Mouse (Mus musculus) embryonic fibroblast, embryonic 13.5 days (primary cell): ENCODE data around the gene Dlx6. TPM values are rescaled to one million over a fixed set of nuclear protein-coding genes. Genes with fewer than 3 reads are reported as not detected.

ENCODE experiments used
- H3K27ac ChIP-seq: 2 replicates; pipeline ENCODE4 v1.5.1; 2012; ENCODE audit warnings: low read length, control low read depth, inconsistent platforms; ENCODE audit not compliant: insufficient read depth
- H3K4me1 ChIP-seq: 2 replicates; pipeline ENCODE4 v1.6.1; 2011; ENCODE audit warnings: low read length; ENCODE audit not compliant: control insufficient read depth, insufficient read depth
- H3K4me3 ChIP-seq: 2 replicates; pipeline ENCODE4 v1.5.1; 2011; ENCODE audit warnings: mild to moderate bottlenecking, control low read depth, low read length; ENCODE audit not compliant: insufficient read depth
- CTCF ChIP-seq: IDR thresholded peaks from 2 replicates; pipeline ENCODE4 v1.5.1; 2011; ENCODE audit warnings: mild to moderate bottlenecking, control low read depth, low read length, moderate library complexity, borderline replicate concordance; ENCODE audit not compliant: insufficient read depth
- POLR2A ChIP-seq: IDR thresholded peaks from 2 replicates; pipeline ENCODE4 v1.6.1; 2011; ENCODE audit warnings: low read depth, mild to moderate bottlenecking, control low read depth, low read length, moderate library complexity
- polyA plus RNA-seq: library from polyadenylated mRNA; stranded (reverse); fragments of >200 nt; gene quantifications from 2 replicates; pipeline ENCODE4 v1.2.4, GENCODE M21; 2011; ENCODE audit warnings: low read depth; ENCODE audit not compliant: missing spikeins, insufficient read length

Dlx6 gene
- polyA plus RNA-seq, 1 experiment = 1.0 TPM

DNA sequence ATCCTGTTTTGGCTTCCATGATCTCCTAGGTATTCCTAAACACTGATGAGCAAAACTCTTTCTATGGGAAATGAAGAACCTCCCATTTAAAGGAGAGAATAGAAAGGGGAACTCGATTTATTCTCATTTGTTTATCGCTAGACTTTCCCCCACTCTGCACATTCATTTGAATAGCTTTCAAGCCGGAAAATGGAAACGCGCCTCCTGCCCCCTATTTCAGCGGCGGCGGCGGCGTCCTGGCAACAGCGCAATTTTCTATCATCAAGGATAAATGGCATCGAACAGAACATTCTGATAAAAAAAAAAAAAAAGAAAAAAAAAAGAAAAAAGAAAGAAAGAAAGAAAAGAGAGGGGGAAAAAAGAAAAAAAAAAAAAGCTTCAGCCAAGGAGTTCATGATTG is 13.4 kb upstream of the Dlx6 start:
- Histone ChIP-seq H3K27ac (no peak overlapping the region), H3K4me3 (no peak overlapping the region), H3K4me1 (no peaks in the 10 kb centered on the region)
- TF ChIP-seq CTCF = no peak
- no peak for TF ChIP-seq POLR2A

DNA sequence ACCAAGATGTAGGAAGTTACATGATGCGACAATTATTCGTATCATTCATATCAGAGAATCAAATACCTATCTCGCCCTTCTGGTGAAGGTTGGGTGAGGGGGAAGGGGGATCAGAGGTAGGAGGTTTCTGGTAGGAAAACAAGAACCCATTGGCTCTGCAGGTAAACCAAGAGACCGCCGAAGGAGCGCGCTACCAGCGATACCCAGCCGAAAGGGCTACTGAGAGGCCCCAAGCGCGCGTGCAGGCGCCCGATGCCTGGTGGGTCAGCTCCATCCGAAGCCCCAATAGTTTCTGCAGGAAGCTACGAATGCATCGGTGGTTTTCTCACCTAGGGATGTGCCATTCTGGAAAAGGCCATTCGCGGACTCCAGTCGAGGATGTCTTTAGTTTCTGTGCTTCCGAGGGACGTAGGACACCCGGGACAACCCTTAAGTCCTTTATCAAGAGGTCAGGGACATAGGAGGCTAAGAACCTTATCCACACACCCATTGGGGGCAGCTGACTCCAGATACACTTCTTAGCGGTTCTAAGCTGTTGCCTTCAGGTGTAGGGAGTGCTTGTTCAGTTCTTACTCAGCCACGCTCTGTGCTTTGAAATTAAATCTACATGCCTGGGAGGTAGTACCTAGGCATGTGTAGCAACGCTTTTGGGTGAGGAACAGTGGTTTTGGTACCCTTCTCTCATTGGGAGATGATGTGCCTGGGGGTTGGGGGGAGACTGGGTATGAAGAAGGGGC is 12.6 kb upstream of the Dlx6 start:
- no peak for TF ChIP-seq POLR2A
- TF ChIP-seq CTCF = no peak
- Histone ChIP-seq H3K27ac (no peak overlapping the region), H3K4me1 (no peaks in the 10 kb centered on the region), H3K4me3 (no peak overlapping the region)

DNA sequence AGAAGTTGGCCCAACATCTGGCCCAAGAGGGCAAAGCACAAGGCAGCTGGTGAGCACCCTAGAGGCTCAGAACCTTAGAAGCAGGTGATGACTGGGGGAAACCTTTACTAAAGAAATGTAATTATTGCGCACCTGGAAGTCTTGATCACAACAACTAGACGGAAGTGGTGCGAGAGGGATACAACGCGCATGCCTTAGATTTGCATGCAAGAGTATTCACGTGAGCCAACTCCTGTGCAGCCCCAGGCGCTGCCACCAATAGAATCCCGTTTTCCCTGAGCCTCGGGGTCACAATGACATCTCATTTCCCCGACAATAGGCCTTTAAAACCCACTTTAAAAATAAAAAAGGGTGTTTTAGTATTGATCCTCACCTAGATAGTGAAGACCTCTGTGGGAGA is 12.0 kb upstream of the Dlx6 start:
- H3K4me3 ChIP-seq = no peak overlapping the region
- no peaks in the 10 kb centered on the region for H3K4me1 ChIP-seq
- TF ChIP-seq CTCF (no peak), POLR2A (no peak)
- H3K27ac ChIP-seq = no peak overlapping the region

GRCm38 (mm10) chr6:6852944-6853343 is 10.2 kb upstream of the Dlx6 start:
- Histone ChIP-seq H3K27ac (no peak overlapping the region), H3K4me1 (no peaks in the 10 kb centered on the region), H3K4me3 (no peak overlapping the region)
- TF ChIP-seq CTCF (no peak), POLR2A (no peak)

GRCm38 (mm10) chr6:6854176-6854575 is 9.0 kb upstream of the Dlx6 start:
- no peak for TF ChIP-seq POLR2A
- no peak for TF ChIP-seq CTCF
- H3K27ac ChIP-seq = no peak overlapping the region
- H3K4me3 ChIP-seq = no peak overlapping the region
- no peaks in the 10 kb centered on the region for H3K4me1 ChIP-seq

DNA sequence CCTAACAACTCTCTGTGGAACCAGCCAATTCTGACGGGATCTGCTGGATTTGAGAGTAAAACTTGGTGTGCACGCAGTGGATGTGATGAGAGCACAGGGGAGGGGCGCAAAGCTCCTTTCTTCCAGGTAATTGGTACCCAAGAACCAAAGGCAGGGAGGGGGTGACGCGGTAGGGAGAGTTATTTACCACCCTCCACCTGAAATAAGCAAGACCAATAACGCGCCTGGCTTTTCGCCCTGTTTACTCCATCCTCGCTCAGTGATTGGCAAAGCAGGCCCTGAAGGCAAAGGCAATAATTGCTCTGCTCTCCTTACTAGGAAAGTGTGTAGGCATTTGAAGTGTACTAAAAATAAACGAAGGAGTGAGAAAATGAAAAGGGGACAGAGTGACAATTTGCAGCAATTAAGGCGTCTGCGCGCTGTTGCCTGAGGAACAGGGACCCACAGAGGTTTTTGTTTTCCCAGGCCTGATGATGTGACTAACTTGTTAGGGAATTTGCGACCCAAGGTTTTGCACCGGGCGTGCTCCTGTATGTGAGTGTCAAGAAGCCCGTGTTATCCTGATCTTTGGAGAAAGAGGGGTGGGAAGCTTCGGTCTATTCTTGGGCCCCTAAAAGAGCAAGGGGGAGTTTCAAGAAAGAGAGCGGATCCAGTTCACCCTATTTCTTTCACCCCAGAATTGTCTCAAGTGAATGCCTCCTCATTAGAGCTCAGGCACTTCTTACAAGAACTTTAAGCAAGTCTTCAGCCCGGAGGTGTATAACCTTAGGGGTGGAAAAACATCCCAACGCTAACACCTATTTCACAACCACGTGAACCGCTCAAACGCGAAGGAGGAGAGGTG is 8.0 kb upstream of the Dlx6 start:
- no peak overlapping the region for H3K4me3 ChIP-seq
- no peak overlapping the region for H3K27ac ChIP-seq
- TF ChIP-seq POLR2A = no peak
- no peak for TF ChIP-seq CTCF
- H3K4me1 ChIP-seq = no peaks in the 10 kb centered on the region

- Histone ChIP-seq H3K4me3 (no peak overlapping the region), H3K4me1 (0 out of 2 replicates have a peak, but pooled peaks cover 3% of the 10 kb centered on the region), H3K27ac (no peak overlapping the region)
- TF ChIP-seq CTCF = no peak
- TF ChIP-seq POLR2A = no peak
Observed at GRCm38 (mm10) chr6:6855746-6856185, 7.4 kb upstream of the Dlx6 start.

GRCm38 (mm10) chr6:6856316-6856715 is 6.8 kb upstream of the Dlx6 start:
- no peak for TF ChIP-seq CTCF
- no peak for TF ChIP-seq POLR2A
- Histone ChIP-seq H3K4me3 (no peak overlapping the region), H3K27ac (no peak overlapping the region), H3K4me1 (0 out of 2 replicates have a peak, but pooled peaks cover 3% of the 10 kb centered on the region)

GRCm38 (mm10) chr6:6856881-6857280 is 6.3 kb upstream of the Dlx6 start:
- Histone ChIP-seq H3K4me1 (0 out of 2 replicates have a peak, but pooled peaks cover 3% of the 10 kb centered on the region), H3K27ac (no peak overlapping the region), H3K4me3 (no peak overlapping the region)
- TF ChIP-seq POLR2A (no peak), CTCF (no peak)

- H3K27ac ChIP-seq = no peak overlapping the region
- H3K4me1 ChIP-seq = 0 out of 2 replicates have a peak, but pooled peaks cover 3% of the 10 kb centered on the region
- no peak overlapping the region for H3K4me3 ChIP-seq
- no peak for TF ChIP-seq POLR2A
- no peak for TF ChIP-seq CTCF
Observed at GRCm38 (mm10) chr6:6857766-6858165, 5.4 kb upstream of the Dlx6 start.
